Mouse (Mus musculus) MEL (cell line): Measurements from ENCODE around the gene Mkks. TPM values are rescaled to one million over a fixed set of nuclear protein-coding genes. Genes with fewer than 3 reads are reported as not detected.

Source experiments
- DNase-seq: peaks from one replicate; pipeline ENCODE4 v3.0.0; 2011; ENCODE audit warnings: low read depth, low spot score
- H3K27ac ChIP-seq: 2 replicates; pipeline ENCODE4 v1.5.1; 2012; ENCODE audit warnings: low read depth, mild to moderate bottlenecking, control low read depth, low read length, moderate library complexity; ENCODE audit not compliant: control insufficient read depth
- H3K27me3 ChIP-seq, 2 experiments: fragments of 150-350 bp in 1 of 2; sonication (generic) in 1 of 2; 2 replicates each; pipeline ENCODE4 v1.6.1; 2012; ENCODE audit warnings: low read length in 2 of 2, mild to moderate bottlenecking in 2 of 2, improper control_type of control experiment in 1 of 2, moderate library complexity in 1 of 2; ENCODE audit not compliant: insufficient read depth in 2 of 2, control insufficient read depth in 1 of 2
- H3K36me3 ChIP-seq, 2 experiments: 2 replicates each; pipeline ENCODE4 v1.6.1; 2012 to 2014; ENCODE audit warnings: low read length in 2 of 2, improper control_type of control experiment in 1 of 2, inconsistent platforms in 1 of 2, mild to moderate bottlenecking in 1 of 2; ENCODE audit not compliant: insufficient read depth in 2 of 2, control insufficient read depth in 1 of 2
- H3K4me1 ChIP-seq, 2 experiments: fragments of 150-350 bp in 1 of 2; sonication (generic) in 1 of 2; 2 replicates each; pipeline ENCODE4 v1.6.1; 2012; ENCODE audit warnings: low read length in 2 of 2, improper control_type of control experiment in 1 of 2, mild to moderate bottlenecking in 1 of 2; ENCODE audit not compliant: insufficient read depth in 2 of 2, control insufficient read depth in 1 of 2
- H3K4me3 ChIP-seq, 2 experiments: fragments of 150-350 bp in 1 of 2; sonication (generic) in 1 of 2; 2 replicates each; pipeline ENCODE4 v1.5.1; 2012; ENCODE audit warnings: low read depth in 2 of 2, low read length in 2 of 2, mild to moderate bottlenecking in 2 of 2, moderate library complexity in 2 of 2, control low read depth in 1 of 2, improper control_type of control experiment in 1 of 2; ENCODE audit not compliant: control insufficient read depth in 1 of 2, insufficient read depth in 1 of 2
- H3K79me2 ChIP-seq: 2 replicates; pipeline ENCODE4 v1.6.1; 2012; ENCODE audit warnings: mild to moderate bottlenecking, low read length, moderate library complexity; ENCODE audit not compliant: control insufficient read depth, poor library complexity, insufficient read depth
- H3K9ac ChIP-seq: 2 replicates; pipeline ENCODE4 v1.6.1; 2012; ENCODE audit warnings: low read depth, mild to moderate bottlenecking, control low read depth, low read length, moderate library complexity; ENCODE audit not compliant: control insufficient read depth, poor library complexity, severe bottlenecking
- H3K9me3 ChIP-seq: fragments of 150-350 bp; sonication (generic); replicated peaks from 2 replicates; pipeline ENCODE4 v1.6.1; 2012; ENCODE audit warnings: mild to moderate bottlenecking, low read length, improper control_type of control experiment, moderate library complexity; ENCODE audit not compliant: insufficient read depth
- BHLHE40 ChIP-seq: IDR thresholded peaks from 2 replicates; pipeline ENCODE4 v1.6.1; 2012; ENCODE audit warnings: low read depth, mild to moderate bottlenecking, inconsistent platforms, low read length, improper control_type of control experiment, borderline replicate concordance
- CTCF ChIP-seq, 3 experiments: IDR thresholded peaks in 2 of 3; conservative IDR thresholded peaks in 1 of 3; 2 replicates each; pipeline ENCODE4 v1.5.1; 2011 to 2012; ENCODE audit warnings: low read length in 3 of 3, low read depth in 2 of 3, mild to moderate bottlenecking in 2 of 3, improper control_type of control experiment in 1 of 3, inconsistent platforms in 1 of 3, mixed read lengths in 1 of 3, moderate library complexity in 1 of 3; ENCODE audit not compliant: control insufficient read depth in 1 of 3, insufficient read depth in 1 of 3, poor library complexity in 1 of 3, severe bottlenecking in 1 of 3
- E2F4 ChIP-seq: IDR thresholded peaks from 2 replicates; pipeline ENCODE4 v1.6.1; 2011; ENCODE audit warnings: low read depth, low read length, improper control_type of control experiment, borderline replicate concordance
- ELF1 ChIP-seq: IDR thresholded peaks from 2 replicates; pipeline ENCODE4 v1.6.1; 2014; ENCODE audit warnings: low read depth, mild to moderate bottlenecking, inconsistent platforms, low read length, improper control_type of control experiment, moderate library complexity
- EP300 ChIP-seq, 2 experiments: IDR thresholded peaks; 2 replicates each; pipeline ENCODE4 v1.6.1; 2011; ENCODE audit warnings: improper control_type of control experiment in 2 of 2, low read length in 2 of 2, low read depth in 1 of 2, mild to moderate bottlenecking in 1 of 2
- ETS1 ChIP-seq: IDR thresholded peaks from 2 replicates; pipeline ENCODE4 v1.6.1; 2012; ENCODE audit warnings: low read depth, mild to moderate bottlenecking, inconsistent platforms, low read length, improper control_type of control experiment, moderate library complexity
- GABPA ChIP-seq: IDR thresholded peaks from 2 replicates; pipeline ENCODE4 v1.6.1; 2012; ENCODE audit warnings: low read depth, mild to moderate bottlenecking, inconsistent platforms, low read length, improper control_type of control experiment, moderate library complexity
- HCFC1 ChIP-seq: IDR thresholded peaks from 2 replicates; pipeline ENCODE4 v1.6.1; 2012; ENCODE audit warnings: low read depth, mild to moderate bottlenecking, inconsistent platforms, low read length, improper control_type of control experiment, moderate library complexity
- JUND ChIP-seq: IDR thresholded peaks from 2 replicates; pipeline ENCODE4 v1.6.1; 2011; ENCODE audit warnings: low read depth, mild to moderate bottlenecking, improper control_type of control experiment, low read length
- MAZ ChIP-seq: IDR thresholded peaks from 2 replicates; pipeline ENCODE4 v1.6.1; 2012; ENCODE audit warnings: low read depth, mild to moderate bottlenecking, inconsistent platforms, low read length, improper control_type of control experiment
- MXI1 ChIP-seq: IDR thresholded peaks from 2 replicates; pipeline ENCODE4 v1.6.1; 2011; ENCODE audit warnings: mild to moderate bottlenecking, low read depth, low read length, improper control_type of control experiment
- POLR2A ChIP-seq, 2 experiments: IDR thresholded peaks; 2 replicates each; pipeline ENCODE4 v1.6.1; 2011 to 2012; ENCODE audit warnings: low read length in 2 of 2, mild to moderate bottlenecking in 2 of 2, control low read depth in 1 of 2, improper control_type of control experiment in 1 of 2, low read depth in 1 of 2, moderate library complexity in 1 of 2; ENCODE audit not compliant: control insufficient read depth in 1 of 2, insufficient read depth in 1 of 2, poor library complexity in 1 of 2
- POLR2AphosphoS2 ChIP-seq: IDR thresholded peaks from 2 replicates; pipeline ENCODE4 v1.6.1; 2011; ENCODE audit warnings: low read length, improper control_type of control experiment
- POLR2AphosphoS5 ChIP-seq: IDR thresholded peaks from 2 replicates; pipeline ENCODE4 v1.6.1; 2012; ENCODE audit warnings: low read depth, borderline replicate concordance, mild to moderate bottlenecking, inconsistent platforms, low read length, moderate library complexity, mixed read lengths
- SIN3A ChIP-seq: IDR thresholded peaks from 2 replicates; pipeline ENCODE4 v1.6.1; 2012; ENCODE audit warnings: low read length, improper control_type of control experiment, inconsistent platforms
- SMC3 ChIP-seq: IDR thresholded peaks from 2 replicates; pipeline ENCODE4 v1.6.1; 2011; ENCODE audit warnings: low read depth, low read length, improper control_type of control experiment
- TAL1 ChIP-seq: IDR thresholded peaks from 2 replicates; pipeline ENCODE4 v1.6.1; 2012; ENCODE audit warnings: mild to moderate bottlenecking, inconsistent platforms, low read length, moderate library complexity, mixed read lengths
- TBP ChIP-seq: IDR thresholded peaks from 2 replicates; pipeline ENCODE4 v1.8.0; 2011; ENCODE audit warnings: low read depth, low read length, improper control_type of control experiment
- UBTF ChIP-seq: IDR thresholded peaks from 2 replicates; pipeline ENCODE4 v1.6.1; 2012; ENCODE audit warnings: low read depth, mild to moderate bottlenecking, inconsistent platforms, low read length, improper control_type of control experiment, moderate library complexity, borderline replicate concordance; ENCODE audit not compliant: insufficient read depth
- USF1 ChIP-seq: IDR thresholded peaks from 2 replicates; pipeline ENCODE4 v1.6.1; 2014; ENCODE audit warnings: low read depth, mild to moderate bottlenecking, inconsistent platforms, low read length, improper control_type of control experiment, moderate library complexity
- ZC3H11A ChIP-seq: IDR thresholded peaks from 2 replicates; pipeline ENCODE4 v1.6.1; 2012; ENCODE audit warnings: low read depth, mild to moderate bottlenecking, inconsistent platforms, low read length, improper control_type of control experiment
- ZMIZ1 ChIP-seq: IDR thresholded peaks from 2 replicates; pipeline ENCODE4 v1.6.1; 2012; ENCODE audit warnings: low read depth, mild to moderate bottlenecking, inconsistent platforms, low read length, improper control_type of control experiment, moderate library complexity
- ZNF384 ChIP-seq: IDR thresholded peaks from 2 replicates; pipeline ENCODE4 v1.6.1; 2012; ENCODE audit warnings: low read depth, mild to moderate bottlenecking, inconsistent platforms, low read length, improper control_type of control experiment
- polyA plus RNA-seq, 2 experiments: library from polyadenylated mRNA; stranded (reverse) in 1 of 2; unstranded in 1 of 2; fragments of >175 nt in 1 of 2; fragments of >200 nt in 1 of 2; gene quantifications; 2 replicates each; pipeline versions ENCODE4 v1.2.1 to v1.2.4; 2012; ENCODE audit warnings: low replicate concordance in 2 of 2, low read depth in 1 of 2; ENCODE audit not compliant: insufficient read length in 2 of 2, insufficient read depth in 1 of 2, missing spikeins in 1 of 2
- total RNA-seq: library from RNA; depleted of rRNA; stranded (reverse); fragments of 300-350 nt; gene quantifications from 2 replicates; pipeline ENCODE4 v1.2.3, GENCODE M21; 2012

Gene Mkks
- total and polyA plus RNA-seq, 3 experiments = 4.0 to 5.1 TPM; not detected in 1

GRCm38 (mm10) chr2:136834715-136835075, 56.5 kb downstream of the Mkks start:
- Histone ChIP-seq H3K9me3 (no peaks in the 10 kb centered on the region), H3K4me3 (no peak overlapping the region), H3K27ac (no peak overlapping the region), H3K27me3 (no peaks in the 10 kb centered on the region), H3K9ac (no peak overlapping the region), H3K36me3 (no peaks in the 10 kb centered on the region), H3K4me1 (no peaks in the 10 kb centered on the region), H3K79me2 (no peaks in the 10 kb centered on the region)
- no peak for TF ChIP-seq EP300 (IDR thresholded peaks at IDR 0.05; ENCODE audit: low read depth in 1 of 2, low read length in 2 of 2)
- TF ChIP-seq TAL1 = no peak
- no peak for TF ChIP-seq HCFC1
- TF ChIP-seq ETS1 = no peak
- no peak for TF ChIP-seq SMC3
- no peak for TF ChIP-seq ZNF384
- TF ChIP-seq CTCF (IDR thresholded peaks at IDR 0.05 in 2 of 3, conservative IDR thresholded peaks at IDR 0.05 in 1 of 3; ENCODE audit: control insufficient read depth in 1 of 3, insufficient read depth in 1 of 3, low read depth in 2 of 3, low read length in 3 of 3, poor library complexity in 1 of 3, severe bottlenecking in 1 of 3) = no peak
- DNase-seq = no peak

- Histone ChIP-seq H3K27me3 (no peaks in the 10 kb centered on the region), H3K79me2 (no peaks in the 10 kb centered on the region), H3K27ac (no peak overlapping the region), H3K36me3 (no peaks in the 10 kb centered on the region), H3K4me3 (no peak overlapping the region), H3K9me3 (no peaks in the 10 kb centered on the region), H3K9ac (no peak overlapping the region), H3K4me1 (no peaks in the 10 kb centered on the region)
- DNase-seq = no peak
- TF ChIP-seq ZC3H11A = no peak
- no peak for TF ChIP-seq BHLHE40
- no peak for TF ChIP-seq USF1
- no peak for TF ChIP-seq POLR2A (IDR thresholded peaks at IDR 0.05; ENCODE audit: control insufficient read depth in 1 of 2, insufficient read depth in 1 of 2, low read depth in 1 of 2, low read length in 2 of 2, poor library complexity in 1 of 2)
- TF ChIP-seq TAL1 = no peak
- TF ChIP-seq ZNF384 = no peak
- no peak for TF ChIP-seq MAZ
- TF ChIP-seq CTCF (IDR thresholded peaks at IDR 0.05 in 2 of 3, conservative IDR thresholded peaks at IDR 0.05 in 1 of 3; ENCODE audit: control insufficient read depth in 1 of 3, insufficient read depth in 1 of 3, low read depth in 2 of 3, low read length in 3 of 3, poor library complexity in 1 of 3, severe bottlenecking in 1 of 3) = no peak
- TF ChIP-seq SIN3A = no peak
- TF ChIP-seq POLR2AphosphoS2 = no peak
- TF ChIP-seq ELF1 = no peak
- TF ChIP-seq HCFC1 = no peak
- TF ChIP-seq MXI1 = no peak
- no peak for TF ChIP-seq TBP
- no peak for TF ChIP-seq JUND
- no peak for TF ChIP-seq POLR2AphosphoS5
- no peak for TF ChIP-seq ZMIZ1
- no peak for TF ChIP-seq GABPA
- no peak for TF ChIP-seq UBTF
- TF ChIP-seq E2F4 = no peak
Measured at GRCm38 (mm10) chr2:136833976-136834714, 57.0 kb downstream of the Mkks start.
